Comparison of ENCODE assay signal across 17 mouse cellular contexts in the genomic region with DNA sequence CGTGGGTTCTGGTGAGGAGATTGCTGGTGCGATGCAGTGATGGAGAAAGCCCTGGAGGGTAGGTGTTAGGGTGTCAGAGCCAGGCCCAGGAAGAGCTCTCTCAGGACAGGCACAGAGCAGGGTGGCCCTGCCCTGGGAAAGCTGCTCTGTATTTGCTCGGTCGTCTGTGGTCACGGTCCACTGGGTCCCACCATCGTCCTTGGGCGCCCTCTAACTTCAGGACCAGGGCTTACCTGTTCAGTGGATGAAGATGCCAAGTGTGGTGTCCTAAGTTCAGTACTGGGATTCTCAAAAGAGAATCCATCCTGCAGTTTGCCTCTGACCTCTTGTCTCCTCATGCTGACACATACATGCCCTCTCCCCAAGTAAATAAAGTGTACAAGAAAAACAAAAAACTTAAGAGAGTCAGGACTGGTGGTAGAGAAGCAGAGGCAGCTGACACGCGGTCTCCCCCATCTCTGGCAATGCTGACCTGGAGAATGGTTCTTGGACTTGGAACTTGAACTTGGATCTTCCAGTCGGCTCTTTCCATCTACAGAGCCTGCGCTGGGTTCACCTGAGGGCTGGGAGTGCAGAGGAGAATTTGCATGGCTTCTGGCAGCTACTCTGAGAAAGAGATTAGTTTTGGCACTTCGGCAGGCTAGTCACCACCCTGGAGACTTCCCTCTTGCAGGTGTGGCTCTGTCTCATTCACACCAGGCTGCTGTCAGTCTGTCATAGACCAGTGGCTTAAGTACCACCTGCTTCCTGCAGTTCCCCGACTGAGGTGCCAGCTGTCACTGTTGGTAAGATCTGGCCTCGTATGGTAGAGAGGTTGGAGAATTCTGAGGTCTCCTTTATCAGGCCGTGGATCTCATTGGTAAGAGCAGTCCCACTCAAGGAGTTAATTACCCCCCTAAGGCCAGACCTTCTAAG. TPM values are rescaled to one million over a fixed set of nuclear protein-coding genes. Genes with fewer than 3 reads are reported as not detected.
DNase-seq lines count a peak whose midpoint lies in the region; ATAC-seq and TF ChIP-seq lines count a peak whose summit lies in the region.
"Had no signal": no experiment of that assay in that cellular context is flagged by ENCODE, and none has a peak within 500 bp of the region (broad histone marks: within the 10 kb centered on the region; RNA-seq: fewer than 3 reads in every experiment).

No protein-coding gene starts in this region.

- H3K4me1 ChIP-seq in embryonic facial prominence, embryonic 14.5 days (ENCODE audit: control insufficient read depth, insufficient read depth, low read length), result no peaks in the 10 kb centered on the region
- peaks cover 35% of the 10 kb centered on the region for H3K4me1 ChIP-seq in embryonic facial prominence, embryonic 10.5 days
- peaks cover 3% of the 10 kb centered on the region; the same call in 1 of the 2 replicates for H3K4me1 ChIP-seq in lung, postnatal 0 days (ENCODE audit: insufficient read depth, low read depth, low read length)
- no peaks in the 10 kb centered on the region for H3K4me1 ChIP-seq in midbrain, embryonic 10.5 days
- H3K4me1 ChIP-seq: embryonic facial prominence, embryonic 15.5 days had no signal

- no peak overlapping the region for H3K4me2 ChIP-seq in embryonic facial prominence, embryonic 14.5 days (ENCODE audit: low read depth, low read length)
- H3K4me2 ChIP-seq in lung, postnatal 0 days (replicated peaks; ENCODE audit: low read depth, low read length), result no peak overlapping the region
- H3K4me2 ChIP-seq: embryonic facial prominence, embryonic 15.5 days; forebrain, embryonic 13.5 days had no signal

- DNase-seq in embryonic facial prominence, embryonic 14.5 days (ENCODE audit: low spot score), result no peak
- DNase-seq in embryonic facial prominence, embryonic 10.5 days (ENCODE audit: low spot score), result no peak
- DNase-seq in lung, postnatal 0 days (ENCODE audit: low spot score), result no peak
- no peak for DNase-seq in lung, postnatal 4 days
- DNase-seq in spleen, adult 18-20 months, result peak; percentile 29 to 43
- DNase-seq in midbrain, embryonic 10.5 days (ENCODE audit: low spot score), result no peak
- no peak for DNase-seq in urinary bladder, postnatal 25 days (ENCODE audit: low spot score)
- no peak for DNase-seq in c-Kit-positive CD71-positive TER-119-positive erythroid progenitor cells, embryonic 14.5 days (ENCODE audit: low spot score)
- DNase-seq: adrenal gland, adult 8-10 months; cerebellum, postnatal 36 days; heart, adult 18-20 months; heart, postnatal 10 days; retina, postnatal 1 day had no signal

- 85% methylated on average over 15 of the region's 15 CpGs for WGBS in embryonic facial prominence, embryonic 14.5 days
- WGBS in embryonic facial prominence, embryonic 10.5 days, result 83% methylated on average over 15 of the region's 15 CpGs
- 74% methylated on average over 15 of the region's 15 CpGs for WGBS in lung, postnatal 0 days
- WGBS in midbrain, embryonic 10.5 days, result 83% methylated on average over 15 of the region's 15 CpGs

- no peaks in the 10 kb centered on the region for H3K9me3 ChIP-seq in embryonic facial prominence, embryonic 14.5 days (ENCODE audit: control insufficient read depth, low read length)
- H3K9me3 ChIP-seq in embryonic facial prominence, embryonic 10.5 days, result peaks cover 3% of the 10 kb centered on the region; the same call in 1 of the 2 replicates
- H3K9me3 ChIP-seq in lung, postnatal 0 days (ENCODE audit: low read length), result no peaks in the 10 kb centered on the region
- peaks cover 6% of the 10 kb centered on the region; the same call in 1 of the 2 replicates for H3K9me3 ChIP-seq in midbrain, embryonic 10.5 days (replicated peaks)
- H3K9me3 ChIP-seq: embryonic facial prominence, embryonic 15.5 days; forebrain, embryonic 13.5 days had no signal

- ATAC-seq in embryonic facial prominence, embryonic 14.5 days (ENCODE audit: low read depth), result 0 out of 2 replicates have a peak, but pooled peaks have one; percentile 28
- ATAC-seq in lung, postnatal 0 days, result no peak
- ATAC-seq: forebrain, embryonic 13.5 days had no signal

- no peak for TF ChIP-seq EP300 in lung, postnatal 0 days (IDR thresholded peaks at IDR 0.05)

- peaks cover 15% of the 10 kb centered on the region; the same call in 1 of the 2 replicates for H3K36me3 ChIP-seq in embryonic facial prominence, embryonic 14.5 days (ENCODE audit: control insufficient read depth, insufficient read depth, low read length)
- H3K36me3 ChIP-seq in embryonic facial prominence, embryonic 10.5 days (replicated peaks), result peaks cover 10% of the 10 kb centered on the region
- no peaks in the 10 kb centered on the region for H3K36me3 ChIP-seq in lung, postnatal 0 days (ENCODE audit: insufficient read depth, low read length)
- H3K36me3 ChIP-seq in midbrain, embryonic 10.5 days, result 0 out of 2 replicates have a peak, but pooled peaks cover 8% of the 10 kb centered on the region

- no peak overlapping the region for H3K27ac ChIP-seq in embryonic facial prominence, embryonic 14.5 days (replicated peaks; ENCODE audit: low read depth, low read length)
- H3K27ac ChIP-seq in embryonic facial prominence, embryonic 10.5 days (replicated peaks), result no peak overlapping the region
- H3K27ac ChIP-seq in lung, postnatal 0 days (ENCODE audit: low read length), result no peak overlapping the region
- no peak overlapping the region for H3K27ac ChIP-seq in midbrain, embryonic 10.5 days (replicated peaks)
- H3K27ac ChIP-seq: embryonic facial prominence, embryonic 15.5 days; forebrain, embryonic 13.5 days; liver, embryonic 14.5 days; macrophage had no signal

- H3K9ac ChIP-seq in embryonic facial prominence, embryonic 14.5 days (ENCODE audit: low read depth, low read length), result no peak overlapping the region
- H3K9ac ChIP-seq in lung, postnatal 0 days (replicated peaks; ENCODE audit: low read depth), result no peak overlapping the region
- H3K9ac ChIP-seq: embryonic facial prominence, embryonic 15.5 days; forebrain, embryonic 13.5 days; liver, embryonic 14.5 days had no signal

- H3K27me3 ChIP-seq in embryonic facial prominence, embryonic 14.5 days (replicated peaks; ENCODE audit: control insufficient read depth, insufficient read depth, low read length), result no peaks in the 10 kb centered on the region
- no peaks in the 10 kb centered on the region for H3K27me3 ChIP-seq in embryonic facial prominence, embryonic 10.5 days (replicated peaks; ENCODE audit: low read depth, poor library complexity, severe bottlenecking)
- H3K27me3 ChIP-seq in lung, postnatal 0 days (replicated peaks; ENCODE audit: insufficient read depth, low read length), result no peaks in the 10 kb centered on the region
- no peaks in the 10 kb centered on the region for H3K27me3 ChIP-seq in midbrain, embryonic 10.5 days (ENCODE audit: low read depth, poor library complexity, severe bottlenecking)
- H3K27me3 ChIP-seq: embryonic facial prominence, embryonic 15.5 days; forebrain, embryonic 13.5 days had no signal

- peak; percentile 44 for TF ChIP-seq CTCF in lung, postnatal 0 days (IDR thresholded peaks at IDR 0.05)

- H3K4me3 ChIP-seq in embryonic facial prominence, embryonic 14.5 days (ENCODE audit: low read depth, low read length), result no peak overlapping the region
- H3K4me3 ChIP-seq in embryonic facial prominence, embryonic 10.5 days, result no peak overlapping the region
- H3K4me3 ChIP-seq in lung, postnatal 0 days (ENCODE audit: low read depth, low read length), result no peak overlapping the region
- H3K4me3 ChIP-seq in midbrain, embryonic 10.5 days, result no peak overlapping the region
- H3K4me3 ChIP-seq: embryonic facial prominence, embryonic 15.5 days; forebrain, embryonic 13.5 days had no signal

RNA-seq across cellular contexts. Expression of a gene that starts 49.7 kb away (rescaled TPM):
- 2.3 TPM in 2 replicates for polyA plus RNA-seq in embryonic facial prominence, embryonic 14.5 days (2014; fragmentation: Nextera tagmentation; extraction: Ambion mirVana)
- polyA plus RNA-seq in embryonic facial prominence, embryonic 10.5 days (2016; fragmentation: Nextera tagmentation; extraction: Ambion mirVana), result 0.75 and 0.85 TPM in 2 replicates
- 1.2 and 1.3 TPM in 2 replicates for polyA plus RNA-seq in lung, postnatal 0 days (2015; fragmentation: Nextera tagmentation; extraction: Ambion mirVana)
- polyA plus RNA-seq in midbrain, embryonic 10.5 days (2016; fragmentation: Nextera tagmentation; extraction: Ambion mirVana), result 0.67 and 0.72 TPM in 2 replicates

Comparison
In these comparisons a context has a peak if more than half of its experiments do, and no peak if none do; other contexts are left out.
1. DNase-seq: peak in spleen, adult 18-20 months (2 of 2); none in embryonic facial prominence, embryonic 14.5 days (single experiment), embryonic facial prominence, embryonic 10.5 days (single experiment), lung, postnatal 0 days (single experiment), lung, postnatal 4 days (0 of 2), midbrain, embryonic 10.5 days (single experiment), urinary bladder, postnatal 25 days (single experiment) and c-Kit-positive CD71-positive TER-119-positive erythroid progenitor cells, embryonic 14.5 days (single experiment).